Mouse (Mus musculus) right cerebral cortex, postnatal 14 days (tissue): ENCODE data around the gene Frrs1l.

Experiments used
- DNase-seq: peaks from one replicate; pipeline ENCODE4 v3.0.0; 2022

Frrs1l gene

GRCm38 (mm10) chr4:56909568-56909967 lies 80.6 kb downstream of the Frrs1l start:
- no peak for DNase-seq

DNA sequence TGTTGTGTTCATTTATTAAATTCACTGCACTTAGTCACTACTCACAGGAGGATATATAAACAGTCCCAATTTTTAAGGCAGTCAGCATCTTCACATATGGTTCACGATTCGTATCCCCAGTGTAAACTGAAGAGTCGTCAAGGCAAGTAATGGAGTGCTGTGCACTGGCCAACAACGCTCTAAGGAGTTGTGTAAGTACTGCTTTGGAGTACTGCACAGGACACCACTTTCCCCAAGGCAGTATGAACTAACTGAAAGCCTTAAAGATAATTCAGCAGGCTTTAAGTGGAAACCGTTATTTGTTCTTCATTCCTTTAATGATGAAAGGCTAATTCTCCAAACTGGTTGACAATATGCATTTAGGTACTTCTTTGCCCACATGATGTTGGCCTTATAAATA lies 82.5 kb downstream of the Frrs1l start:
- DNase-seq = no peak
